Mouse (Mus musculus): ENCODE data around the gene Lgals4.
A peak's percentile ranks its signal among the peaks of the same experiment; 100 is the strongest.

GRCm38 (mm10) chr7:28865481-28866300, 32.0 kb downstream of the Lgals4 start:
- TF ChIP-seq USF1 (IDR thresholded peaks at IDR 0.05; ENCODE audit: low read depth, low read length) (peak; percentile 37; the same call in 1 of the 2 replicates), MYC (IDR thresholded peaks at IDR 0.05; ENCODE audit: low read depth, low read length) (no peak)
